Comparison of ENCODE assay signal across 22 mouse cellular contexts in the genomic region with DNA sequence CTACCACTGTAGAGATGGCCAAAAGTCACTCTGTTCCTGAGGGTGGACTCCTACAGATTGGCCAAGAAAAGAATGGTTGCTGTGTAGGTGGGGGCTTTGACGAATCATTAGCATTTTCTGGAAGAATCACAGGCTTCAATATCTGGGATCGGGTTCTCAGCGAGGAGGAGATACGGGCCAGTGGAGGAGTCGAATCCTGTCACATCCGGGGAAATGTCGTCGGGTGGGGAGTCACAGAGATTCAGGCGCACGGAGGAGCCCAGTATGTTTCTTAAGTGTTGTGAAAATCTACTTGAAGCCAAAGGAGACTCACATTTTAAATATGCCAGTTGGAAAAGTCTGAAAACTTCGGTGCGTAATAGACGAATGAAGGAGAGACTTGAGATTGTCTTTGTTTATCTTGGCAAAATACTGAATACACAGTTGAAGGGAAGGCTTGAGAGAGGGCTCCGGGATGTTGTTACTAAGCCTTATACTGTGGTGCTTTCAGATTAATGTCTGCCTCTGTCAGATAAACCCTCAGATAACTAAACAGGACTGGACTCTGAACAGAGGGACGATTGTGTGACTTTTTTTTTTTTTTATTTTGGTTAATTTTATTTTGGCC. TPM values are rescaled to one million over a fixed set of nuclear protein-coding genes. Genes with fewer than 3 reads are reported as not detected.
A peak's percentile ranks its signal among the peaks of the same experiment; 100 is the strongest.
DNase-seq lines count a peak whose midpoint lies in the region; ATAC-seq lines count a peak whose summit lies in the region.
"Had no signal": no experiment of that assay in that cellular context is flagged by ENCODE, and none has a peak within 500 bp of the region (broad histone marks: within the 10 kb centered on the region; RNA-seq: fewer than 3 reads in every experiment).

No protein-coding gene starts in this region.

- H3K27ac ChIP-seq in heart, embryonic 15.5 days = peak overlapping the region; percentile 46
- no peak overlapping the region for H3K27ac ChIP-seq in heart, embryonic 10.5 days
- H3K27ac ChIP-seq: hindbrain, embryonic 15.5 days; limb, embryonic 13.5 days; liver, embryonic 15.5 days; neural tube, embryonic 13.5 days had no signal

- peaks cover 8% of the 10 kb centered on the region for H3K4me1 ChIP-seq in heart, embryonic 15.5 days (replicated peaks)
- peaks cover 4% of the 10 kb centered on the region; the same call in 1 of the 2 replicates for H3K4me1 ChIP-seq in heart, embryonic 10.5 days
- H3K4me1 ChIP-seq: liver, embryonic 15.5 days had no signal

- H3K4me2 ChIP-seq in heart, embryonic 15.5 days = no peak overlapping the region
- H3K4me2 ChIP-seq: hindbrain, embryonic 15.5 days; limb, embryonic 13.5 days; liver, embryonic 15.5 days; neural tube, embryonic 13.5 days had no signal

- peaks cover 8% of the 10 kb centered on the region for H3K27me3 ChIP-seq in heart, embryonic 15.5 days
- H3K27me3 ChIP-seq in heart, embryonic 10.5 days (ENCODE audit: insufficient read depth, poor library complexity, severe bottlenecking) = peaks cover 5% of the 10 kb centered on the region

- no peak for DNase-seq in heart, embryonic 10.5 days (ENCODE audit: low spot score)
- DNase-seq in 3134 (ENCODE audit: extremely low read depth, insufficient read length, low spot score) (peak; percentile 47), adipocyte (ENCODE audit: low spot score) (peak; percentile 19)
- DNase-seq in heart, postnatal 10 days = peak; percentile 20 to 23
- no peak for DNase-seq in left cerebral cortex, postnatal 36 days (ENCODE audit: low spot score in 2 of 2)
- DNase-seq: adrenal gland, postnatal 25 days; cerebellum, adult 11 months; cerebellum, postnatal 14 days; embryo, embryonic 11 days; gastrocnemius, postnatal 25 days; midbrain, embryonic 14.5 days; thymus, postnatal 14 days had no signal

- 58% methylated on average over 15 of the region's 15 CpGs for WGBS in heart, embryonic 15.5 days
- 73% methylated on average over 15 of the region's 15 CpGs for WGBS in heart, embryonic 10.5 days

- intact Hi-C loops in heart, postnatal 10 days (cut with DNase I) = loop anchor here (5.0 kb wide), 1 partner anchor 218 kb away; no protein-coding TSS in a partner anchor
- intact Hi-C loops in left cerebral cortex, postnatal 36 days (cut with DNase I) = loop anchor here (5.0 kb wide), 1 partner anchor 223 kb away; no protein-coding TSS in a partner anchor

- no peaks in the 10 kb centered on the region for H3K36me3 ChIP-seq in heart, embryonic 15.5 days
- no peaks in the 10 kb centered on the region for H3K36me3 ChIP-seq in heart, embryonic 10.5 days
- H3K36me3 ChIP-seq: hindbrain, embryonic 15.5 days; liver, embryonic 15.5 days; neural tube, embryonic 13.5 days had no signal

- no peak overlapping the region for H3K4me3 ChIP-seq in heart, embryonic 15.5 days
- H3K4me3 ChIP-seq in heart, embryonic 10.5 days = no peak overlapping the region
- H3K4me3 ChIP-seq: erythroblast, embryonic 14.5 days; hindbrain, embryonic 15.5 days; limb, embryonic 13.5 days; liver, embryonic 15.5 days; neural tube, embryonic 13.5 days had no signal

- no peak for ATAC-seq in heart, embryonic 15.5 days (replicated peaks; ENCODE audit: insufficient number of reproducible peaks, insufficient read depth, low FRiP score, low read depth)
- no peak for ATAC-seq in inflammation-experienced regulatory T-cells, adult 6 months
- ATAC-seq: forebrain, embryonic 14.5 days; intestine, embryonic 16.5 days had no signal

- H3K9me3 ChIP-seq in heart, embryonic 15.5 days (replicated peaks) = no peaks in the 10 kb centered on the region
- no peaks in the 10 kb centered on the region for H3K9me3 ChIP-seq in heart, embryonic 10.5 days
- H3K9me3 ChIP-seq: hindbrain, embryonic 15.5 days; limb, embryonic 13.5 days; liver, embryonic 15.5 days; neural tube, embryonic 13.5 days had no signal

- no peak overlapping the region for H3K9ac ChIP-seq in heart, embryonic 15.5 days
- H3K9ac ChIP-seq: hindbrain, embryonic 15.5 days; limb, embryonic 13.5 days; liver, embryonic 15.5 days; neural tube, embryonic 13.5 days had no signal

RNA-seq across cellular contexts. Expression of a gene that starts 5.3 kb away (rescaled TPM):
- polyA plus RNA-seq in heart, embryonic 15.5 days (2015; fragmentation: Nextera tagmentation; extraction: Ambion mirVana) = 6.2 and 7.9 TPM in 2 replicates
- polyA plus RNA-seq in heart, embryonic 10.5 days (2016; fragmentation: Nextera tagmentation; extraction: Ambion mirVana) = 2.2 and 4.4 TPM in 2 replicates
- 1 to 10 TPM; 3.3 to 3.4 TPM for total RNA-seq in heart, postnatal 10 days (2021)
- polyA plus RNA-seq in inflammation-experienced regulatory T-cells, adult 6 months (2017; shearing (Covaris generic)) = not detected
- total RNA-seq in left cerebral cortex, postnatal 36 days (2021) = under 1 TPM; 0.20 to 0.54 TPM
- total RNA-seq: adrenal gland, postnatal 25 days; megakaryocyte, adult 5-6 weeks had no signal
- polyA plus RNA-seq: erythroblast, embryonic 14.5 days had no signal

Comparison
In these comparisons a context has a peak if more than half of its experiments do, and no peak if none do; other contexts are left out.
1. DNase-seq: peak in 3134 (single experiment), adipocyte (single experiment) and heart, postnatal 10 days (2 of 2); none in heart, embryonic 10.5 days (single experiment) and left cerebral cortex, postnatal 36 days (0 of 2).